Mouse (Mus musculus): ENCODE data around the gene Glis3. TPM values are rescaled to one million over a fixed set of nuclear protein-coding genes. Genes with fewer than 3 reads are reported as not detected.

Glis3 gene
- total and polyA plus RNA-seq, 2 experiments from 2014 or later: 1.8 to 16.2 TPM

DNA sequence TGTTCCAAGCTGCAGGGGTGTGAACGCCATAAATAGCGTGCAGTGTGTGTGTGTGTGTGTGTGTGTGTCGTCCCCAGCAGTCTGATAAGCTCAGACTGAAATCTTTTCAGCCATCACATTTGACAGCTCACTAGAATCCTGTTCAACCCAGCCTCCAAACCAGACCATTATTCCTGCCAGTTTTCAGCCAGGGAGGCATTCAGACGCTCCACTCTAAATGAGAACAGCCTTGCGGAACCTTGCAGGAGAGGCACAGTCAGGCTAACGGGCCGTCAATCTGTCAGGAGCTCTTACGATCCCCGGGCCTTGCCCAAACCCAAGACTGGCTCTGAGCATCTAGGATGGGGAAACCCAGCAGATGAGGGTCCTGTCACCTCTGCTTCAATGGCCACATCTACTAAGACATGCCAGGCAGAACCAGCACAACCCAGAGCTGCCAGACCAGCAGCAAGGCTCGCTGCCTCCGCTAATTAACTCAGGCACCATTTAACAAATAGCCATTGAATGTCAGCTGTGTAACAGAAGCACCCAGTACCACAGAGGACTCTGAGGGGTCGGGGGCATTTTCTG is 226.8 kb downstream of the Glis3 start:
- WGBS: 18% methylated on average over 12 of the region's 12 CpGs
- H3K27me3 ChIP-seq (ENCODE audit: insufficient read depth, low read length): no peaks in the 10 kb centered on the region
- H3K4me2 ChIP-seq (ENCODE audit: low read depth, low read length): 0 out of 2 replicates have a peak overlapping the region, but pooled peaks have one; percentile 19
- no peak overlapping the region for H3K9ac ChIP-seq (replicated peaks; ENCODE audit: low read length)
- no peak overlapping the region for H3K4me3 ChIP-seq (ENCODE audit: low read length)
- peak; percentile 69 for DNase-seq (ENCODE audit: low spot score)
- 0 out of 2 replicates have a peak, but pooled peaks cover 18% of the 10 kb centered on the region for H3K4me1 ChIP-seq (ENCODE audit: insufficient read depth, low read length)
- no peaks in the 10 kb centered on the region for H3K9me3 ChIP-seq (ENCODE audit: low read length)
- TF ChIP-seq CTCF (IDR thresholded peaks at IDR 0.05; ENCODE audit: low read depth): no peak
- H3K27ac ChIP-seq: peak overlapping the region; percentile 67; the same call in 1 of the 2 replicates
- peak; percentile 83 for ATAC-seq
- no peaks in the 10 kb centered on the region for H3K36me3 ChIP-seq (ENCODE audit: insufficient read depth, low read length)

- H3K36me3 ChIP-seq (ENCODE audit: insufficient read depth, low read length): no peaks in the 10 kb centered on the region
- no peak for TF ChIP-seq CTCF (IDR thresholded peaks at IDR 0.05; ENCODE audit: low read depth)
- DNase-seq (ENCODE audit: low spot score): no peak
- no peaks in the 10 kb centered on the region for H3K27me3 ChIP-seq (ENCODE audit: insufficient read depth, low read length)
- H3K4me1 ChIP-seq (ENCODE audit: insufficient read depth, low read length): 0 out of 2 replicates have a peak, but pooled peaks cover 9% of the 10 kb centered on the region
- H3K9me3 ChIP-seq (ENCODE audit: low read length): no peaks in the 10 kb centered on the region
- no peak overlapping the region for H3K27ac ChIP-seq
- H3K4me2 ChIP-seq (ENCODE audit: low read depth, low read length): no peak overlapping the region
- no peak overlapping the region for H3K4me3 ChIP-seq (ENCODE audit: low read length)
- ATAC-seq: no peak
- WGBS: 94% methylated on average over 4 of the region's 4 CpGs
- H3K9ac ChIP-seq (replicated peaks; ENCODE audit: low read length): no peak overlapping the region
These were observed 231.1 kb downstream of the Glis3 start for GRCm38 (mm10) chr19:28448811-28449210.

DNA sequence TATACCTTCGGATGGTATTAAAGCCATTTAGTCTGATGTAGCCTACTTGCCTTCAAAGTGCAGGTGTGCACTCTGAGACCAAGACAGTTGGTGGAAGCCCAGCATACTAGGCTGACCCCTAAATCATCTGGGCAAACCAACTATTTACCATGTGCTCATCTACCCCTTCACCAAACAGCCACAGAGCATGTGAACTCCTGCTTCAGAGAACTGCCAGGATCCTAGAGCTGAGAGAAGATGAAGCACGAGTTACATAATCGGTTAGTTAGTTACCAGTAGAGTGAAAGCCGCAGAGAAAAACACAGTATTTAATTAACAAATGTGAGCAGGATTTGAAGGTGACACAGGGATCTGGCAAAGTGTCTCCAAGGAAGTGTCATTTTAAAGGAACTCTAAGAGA is 237.7 kb downstream of the Glis3 start:
- DNase-seq (ENCODE audit: low spot score) (no peak), ATAC-seq (no peak)
- Histone ChIP-seq H3K4me3 (ENCODE audit: low read length) (no peak overlapping the region), H3K27me3 (ENCODE audit: insufficient read depth, low read length) (no peaks in the 10 kb centered on the region), H3K4me1 (ENCODE audit: insufficient read depth, low read length) (no peaks in the 10 kb centered on the region), H3K4me2 (ENCODE audit: low read depth, low read length) (no peak overlapping the region), H3K9ac (replicated peaks; ENCODE audit: low read length) (no peak overlapping the region), H3K9me3 (ENCODE audit: low read length) (no peaks in the 10 kb centered on the region), H3K36me3 (ENCODE audit: insufficient read depth, low read length) (no peaks in the 10 kb centered on the region), H3K27ac (no peak overlapping the region)
- TF ChIP-seq CTCF (IDR thresholded peaks at IDR 0.05; ENCODE audit: low read depth): no peak
- 77% methylated on average over 4 of the region's 4 CpGs for WGBS

DNA sequence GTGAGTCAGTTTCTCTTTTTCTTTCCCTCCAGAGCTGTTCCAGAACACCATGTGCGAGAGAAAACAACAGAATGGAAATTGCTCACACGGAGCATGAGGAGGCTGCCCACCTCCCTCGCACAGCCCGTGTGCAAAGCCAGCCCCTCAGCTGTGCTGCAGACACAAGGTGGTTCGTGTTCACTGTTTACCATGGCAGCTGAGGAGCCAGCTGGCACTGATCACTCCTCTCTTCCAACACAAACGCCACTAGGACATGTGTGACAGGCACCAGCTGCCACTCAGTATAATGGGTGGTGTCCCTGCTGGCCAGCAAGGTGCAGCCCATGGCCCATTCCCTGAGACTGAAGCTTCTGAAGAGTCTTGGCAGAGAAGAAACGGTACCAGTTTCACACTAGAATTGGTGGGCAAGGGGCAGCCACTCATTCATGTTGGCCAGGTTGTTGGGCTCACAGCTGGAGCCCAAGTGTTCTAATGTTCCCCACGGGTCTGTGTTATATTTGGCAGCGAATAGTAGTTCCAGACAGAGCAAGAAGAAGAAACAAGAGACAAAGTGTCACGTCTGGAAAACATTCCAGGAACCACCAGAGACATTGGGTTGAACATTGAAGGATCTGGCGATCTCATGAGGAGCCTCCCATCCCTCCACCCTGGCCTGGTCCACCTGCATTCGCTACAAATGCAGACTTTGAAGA is 243.3 kb downstream of the Glis3 start:
- ATAC-seq: peak; percentile 93

GRCm38 (mm10) chr19:28428220-28428816 is 251.6 kb downstream of the Glis3 start:
- Histone ChIP-seq H3K4me2 (ENCODE audit: low read depth, low read length) (no peak overlapping the region), H3K9ac (replicated peaks; ENCODE audit: low read length) (no peak overlapping the region), H3K27me3 (ENCODE audit: insufficient read depth, low read length) (no peaks in the 10 kb centered on the region), H3K9me3 (ENCODE audit: low read length) (no peaks in the 10 kb centered on the region), H3K4me3 (ENCODE audit: low read length) (no peak overlapping the region), H3K27ac (no peak overlapping the region), H3K36me3 (ENCODE audit: insufficient read depth, low read length) (no peaks in the 10 kb centered on the region), H3K4me1 (ENCODE audit: insufficient read depth, low read length) (no peaks in the 10 kb centered on the region)
- 78% methylated on average over 6 of the region's 6 CpGs for WGBS
- DNase-seq (ENCODE audit: low spot score) (no peak), ATAC-seq (no peak)
- no peak for TF ChIP-seq CTCF (IDR thresholded peaks at IDR 0.05; ENCODE audit: low read depth)

More for the DNA sequence above, 243.3 kb downstream of the Glis3 start:
- Histone ChIP-seq H3K27ac (no peak overlapping the region), H3K9me3 (ENCODE audit: low read length) (no peaks in the 10 kb centered on the region), H3K27me3 (ENCODE audit: insufficient read depth, low read length) (no peaks in the 10 kb centered on the region), H3K4me1 (ENCODE audit: insufficient read depth, low read length) (no peaks in the 10 kb centered on the region), H3K4me2 (ENCODE audit: low read depth, low read length) (no peak overlapping the region), H3K4me3 (ENCODE audit: low read length) (no peak overlapping the region), H3K36me3 (ENCODE audit: insufficient read depth, low read length) (no peaks in the 10 kb centered on the region), H3K9ac (replicated peaks; ENCODE audit: low read length) (no peak overlapping the region)
- WGBS: 41% methylated on average over 12 of the region's 12 CpGs
- peak; percentile 29 for TF ChIP-seq CTCF (IDR thresholded peaks at IDR 0.05; ENCODE audit: low read depth)
- DNase-seq (ENCODE audit: low spot score): peak; percentile 68

DNA sequence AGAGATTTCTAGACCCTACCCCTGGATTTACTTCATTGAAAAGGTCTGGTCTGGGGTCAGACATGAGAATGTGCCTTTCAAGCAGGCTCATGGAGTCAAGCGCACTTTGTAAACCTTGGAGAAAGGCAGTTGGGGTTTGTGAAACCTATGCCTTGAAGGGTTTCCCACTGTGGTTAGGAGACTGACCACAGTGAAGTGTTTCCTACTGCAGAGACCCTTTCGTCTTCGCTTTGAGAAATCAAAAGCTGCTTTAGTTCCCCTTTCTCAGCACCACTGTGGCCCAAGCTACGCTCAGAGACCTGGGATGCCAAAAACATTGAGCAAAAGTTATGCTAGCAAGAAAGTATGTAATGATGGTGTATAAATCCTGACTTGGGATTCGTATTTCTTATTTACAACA is 255.7 kb downstream of the Glis3 start:
- no peak overlapping the region for H3K27ac ChIP-seq
- no peak for DNase-seq (ENCODE audit: low spot score)
- no peaks in the 10 kb centered on the region for H3K36me3 ChIP-seq (ENCODE audit: insufficient read depth, low read length)
- no peaks in the 10 kb centered on the region for H3K4me1 ChIP-seq (ENCODE audit: insufficient read depth, low read length)
- H3K9ac ChIP-seq (replicated peaks; ENCODE audit: low read length): no peak overlapping the region
- no peak overlapping the region for H3K4me3 ChIP-seq (ENCODE audit: low read length)
- no peaks in the 10 kb centered on the region for H3K9me3 ChIP-seq (ENCODE audit: low read length)
- H3K27me3 ChIP-seq (ENCODE audit: insufficient read depth, low read length): no peaks in the 10 kb centered on the region
- H3K4me2 ChIP-seq (ENCODE audit: low read depth, low read length): no peak overlapping the region
- 91% methylated on average over 5 of the region's 5 CpGs for WGBS
- TF ChIP-seq CTCF (IDR thresholded peaks at IDR 0.05; ENCODE audit: low read depth): no peak
- ATAC-seq: no peak

All from hindbrain, postnatal 0 days (tissue).